Mouse (Mus musculus) gastrocnemius, adult 8-10 months (tissue): ENCODE data around the gene Hsd17b14. TPM values are rescaled to one million over a fixed set of nuclear protein-coding genes. Genes with fewer than 3 reads are reported as not detected.
"Not testable (repeated sequence)": the region's sequence is repeated elsewhere in the genome, so short reads cannot be mapped to it uniquely, and the experiment has no call there.

Experiments
- DNase-seq, 2 experiments: peaks; one replicate each; pipeline ENCODE4 v3.0.0; 2022; ENCODE audit warnings: low spot score in 2 of 2
- total RNA-seq, 4 experiments: library from RNA; stranded (reverse); gene quantifications; 2 replicates each; pipeline ENCODE4 v1.2.4; 2022

The Hsd17b14 gene
- total RNA-seq, result 1 to 10 TPM in 1 of 4 experiments, under 1 TPM in 2, not detected in 1; 0.52 to 2.8 (median 0.56) TPM

- DNase-seq, result no peak
Observed at GRCm38 (mm10) chr7:45554744-45555143, at the start of gene Hsd17b14. Hsd17b14 (plus strand) TSS chr7:45554893.

DNA sequence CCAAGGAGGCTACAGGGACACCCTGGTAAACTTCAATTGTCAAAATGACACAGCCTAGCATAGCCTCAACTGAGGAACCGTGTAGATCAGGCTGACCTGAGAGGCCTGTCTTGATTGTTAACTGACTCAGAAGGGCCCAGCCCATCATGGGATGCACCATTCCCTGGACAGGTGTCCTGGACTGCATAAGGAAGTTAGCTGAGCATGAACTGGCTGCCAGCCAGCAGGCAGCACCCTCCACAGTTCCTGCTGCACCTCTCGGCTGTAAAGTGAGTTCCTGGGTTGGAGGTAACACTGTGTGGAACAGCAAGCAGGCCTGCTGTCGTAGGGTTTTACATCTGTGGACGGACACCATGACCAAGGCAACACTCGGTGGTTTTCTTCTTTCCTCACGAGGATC is 47.1 kb upstream of the Hsd17b14 start:
- no peak for DNase-seq

DNA sequence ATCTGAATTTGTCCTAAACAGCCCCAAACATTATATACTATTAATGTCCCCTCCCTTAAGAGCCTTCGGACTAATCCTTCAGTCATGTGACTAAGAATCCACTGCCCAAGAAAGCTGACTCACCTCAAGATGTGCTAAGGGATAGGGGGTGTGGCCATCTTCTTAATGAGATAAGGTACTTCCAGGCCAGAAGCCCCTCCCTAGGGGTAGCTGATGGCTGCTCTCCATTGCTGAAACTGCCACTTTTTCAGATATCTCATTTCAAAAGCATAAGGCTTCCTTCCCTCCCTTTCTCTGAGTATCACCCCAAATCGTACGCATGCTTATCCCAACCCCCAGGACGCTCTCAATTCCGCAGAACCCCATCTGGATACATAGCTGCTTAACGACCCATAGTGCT is 46.1 kb upstream of the Hsd17b14 start:
- no peak for DNase-seq

- no peak for DNase-seq
Observed at GRCm38 (mm10) chr7:45509181-45509882, 45.4 kb upstream of the Hsd17b14 start.

GRCm38 (mm10) chr7:45509912-45510787 is 44.5 kb upstream of the Hsd17b14 start, which contains the start of gene Nucb1:
Nucb1 (minus strand) TSS chr7:45510406.
- peak; percentile 89 to 90 for DNase-seq

- no peak for DNase-seq
Observed at GRCm38 (mm10) chr7:45514411-45514810, 40.3 kb upstream of the Hsd17b14 start.

DNA sequence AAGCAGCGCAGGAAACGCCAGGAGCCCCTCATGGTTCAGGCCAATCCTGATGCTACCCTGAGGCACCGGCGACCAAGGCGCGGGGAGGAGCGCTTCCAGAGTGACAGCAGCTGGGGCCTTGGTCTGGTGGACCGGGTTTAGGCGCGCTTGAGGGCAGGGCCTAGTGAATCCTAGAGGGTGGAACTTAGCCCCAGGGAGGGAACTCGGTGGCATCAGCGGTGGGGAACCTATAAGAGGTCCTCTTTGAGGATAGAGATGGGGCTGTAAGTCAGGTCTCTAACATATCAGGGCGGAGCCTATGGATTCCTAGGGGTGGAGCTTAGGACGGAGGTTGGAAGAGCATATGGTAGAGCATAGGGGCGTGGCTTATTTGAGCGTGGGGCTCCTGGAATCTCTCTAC is 39.3 kb upstream of the Hsd17b14 start:
- no peak for DNase-seq

GRCm38 (mm10) chr7:45516846-45517245 is 37.8 kb upstream of the Hsd17b14 start:
- DNase-seq, result not testable (repeated sequence)

GRCm38 (mm10) chr7:45518618-45519017 is 36.1 kb upstream of the Hsd17b14 start:
- no peak for DNase-seq

GRCm38 (mm10) chr7:45519345-45520120 is 35.2 kb upstream of the Hsd17b14 start:
- DNase-seq, result no peak

DNA sequence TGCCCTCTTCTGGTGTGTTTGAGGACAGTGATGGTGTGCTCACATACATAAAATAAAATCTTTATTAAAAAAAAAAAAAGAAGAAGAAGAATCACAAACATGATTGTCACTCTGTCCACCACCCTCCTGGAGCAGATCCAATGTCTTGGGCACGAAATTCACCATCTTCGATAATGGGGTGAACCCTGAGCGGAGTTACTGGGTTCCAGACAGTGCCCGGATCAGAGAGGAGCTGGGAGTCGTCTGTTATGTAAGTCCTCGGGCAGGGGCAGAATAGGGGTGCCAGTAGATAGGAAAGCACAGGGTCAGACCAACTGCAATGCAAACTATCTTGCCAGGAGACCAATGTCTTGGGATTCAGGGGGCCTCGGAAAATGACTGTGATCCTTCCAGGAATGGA is 34.1 kb upstream of the Hsd17b14 start:
- no peak for DNase-seq

DNA sequence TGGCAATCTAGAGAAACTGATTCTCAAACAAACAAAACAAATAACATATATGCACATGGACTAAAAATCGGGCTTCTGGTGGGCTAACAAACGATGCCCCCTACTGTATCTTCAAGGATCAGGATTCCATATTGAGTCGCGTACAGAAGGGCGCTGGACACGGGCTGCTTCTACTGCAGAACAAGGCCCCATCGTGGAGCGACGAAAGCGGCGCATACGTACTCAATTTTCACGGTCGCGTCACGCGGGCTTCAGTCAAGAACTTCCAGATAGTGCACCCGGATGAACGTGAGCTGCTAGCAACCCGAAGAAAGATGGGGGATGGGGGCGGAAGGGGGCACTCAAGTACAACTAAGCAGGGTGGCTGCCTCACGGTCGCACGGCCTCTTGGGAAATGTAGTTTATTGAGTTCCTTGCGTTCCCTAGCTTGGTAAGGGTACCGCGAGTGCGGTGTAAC is 32.9 kb upstream of the Hsd17b14 start:
- peak; percentile 78 to 83 for DNase-seq

GRCm38 (mm10) chr7:45522194-45522752 is 32.4 kb upstream of the Hsd17b14 start:
- no peak for DNase-seq

GRCm38 (mm10) chr7:45522957-45523676 is 31.6 kb upstream of the Hsd17b14 start:
- DNase-seq, result no peak

GRCm38 (mm10) chr7:45523678-45524170 is 31.0 kb upstream of the Hsd17b14 start:
- DNase-seq, result no peak

- peak in 1 of 2 experiments; percentile 27 for DNase-seq
Observed at GRCm38 (mm10) chr7:45524841-45525621, 29.7 kb upstream of the Hsd17b14 start.

DNA sequence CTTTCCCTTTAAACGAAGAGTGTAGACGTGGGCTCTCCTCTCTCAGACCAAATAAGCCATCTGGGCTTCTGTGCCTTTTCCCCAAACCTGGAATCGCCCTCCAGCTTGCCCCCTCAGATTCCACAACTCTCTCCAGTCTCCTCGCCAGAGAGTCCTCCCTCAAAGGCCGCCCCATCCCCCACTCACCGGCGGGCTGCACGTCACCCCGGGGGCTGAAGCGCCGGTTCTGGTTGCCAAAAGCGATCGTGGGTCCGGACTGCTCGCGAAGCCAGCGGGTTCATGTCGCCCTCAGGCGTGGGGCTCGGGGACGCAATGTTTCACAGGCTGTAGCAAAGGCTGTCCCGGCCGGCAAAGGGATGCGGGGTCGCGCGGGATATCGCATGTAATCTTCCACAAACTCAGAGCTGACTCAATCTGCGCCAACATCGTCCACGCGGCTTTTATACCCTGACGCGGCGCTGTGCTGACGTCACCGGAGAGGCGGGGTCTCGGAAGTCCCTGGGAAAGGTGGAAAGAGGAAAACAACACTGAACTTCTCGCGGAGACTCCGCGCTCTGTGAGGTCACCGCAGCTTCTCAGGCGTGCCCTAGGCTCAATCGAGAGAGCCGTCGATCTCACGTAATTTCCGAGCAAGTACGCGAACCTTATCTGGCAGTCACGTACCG is 28.8 kb upstream of the Hsd17b14 start, which contains the start of the genes Ppp1r15a and Plekha4:
TSS of gene Ppp1r15a (minus strand) at position 460 of the 665 bp plus-strand sequence.
TSS of gene Plekha4 (plus strand) at position 522 of the 665 bp plus-strand sequence.
- DNase-seq, result peak; percentile 93 to 95

GRCm38 (mm10) chr7:45526474-45527120 is 28.1 kb upstream of the Hsd17b14 start:
- DNase-seq, result no peak
